Mouse (Mus musculus): ENCODE results near the gene Slc39a1.
A peak's percentile ranks its signal among the peaks of the same experiment; 100 is the strongest.
"Not testable (repeated sequence)": the region's sequence is repeated elsewhere in the genome, so short reads cannot be mapped to it uniquely, and the experiment has no call there.

Gene Slc39a1

DNA sequence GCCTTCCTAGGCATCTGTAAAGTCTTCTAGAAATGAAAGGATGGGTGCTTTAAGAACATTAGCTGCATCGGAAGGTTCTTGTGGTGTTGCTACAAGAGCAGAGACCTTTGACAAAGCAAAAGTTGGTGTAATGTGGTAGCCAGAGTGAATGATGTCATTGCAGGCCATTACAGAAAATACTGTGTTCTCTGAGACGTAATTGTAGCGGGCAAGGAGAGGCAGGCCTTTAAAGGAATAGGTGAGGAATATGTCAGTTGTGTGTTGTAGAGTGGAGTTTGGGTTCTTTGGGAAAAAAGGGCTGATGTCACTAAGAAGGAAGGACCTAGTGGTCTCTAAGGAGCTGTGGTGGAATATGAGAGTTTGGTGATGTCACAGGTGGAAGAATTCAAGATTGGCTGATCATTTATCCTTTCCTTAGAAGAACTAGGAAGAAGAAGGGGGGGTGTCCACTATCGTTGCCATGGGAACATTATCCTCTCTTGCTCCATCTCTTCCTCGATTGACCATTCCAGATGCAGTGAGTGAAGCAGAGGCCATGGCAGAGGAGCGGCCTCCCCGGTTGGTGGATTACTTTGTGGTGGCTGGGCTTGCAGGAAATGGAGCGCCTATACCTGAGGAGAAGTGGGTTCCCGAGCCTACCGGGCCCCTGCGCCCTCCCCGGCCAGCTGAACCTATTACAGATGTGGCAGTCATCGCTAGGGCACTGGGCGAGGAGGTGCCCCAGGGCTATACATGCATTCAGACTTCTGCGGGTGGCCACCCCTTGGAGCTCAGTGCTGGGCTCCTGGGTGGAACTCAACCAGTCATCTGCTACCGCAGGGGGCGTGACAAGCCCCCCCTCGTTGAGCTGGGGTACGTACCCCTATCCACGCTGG is 19.2 kb downstream of the Slc39a1 start:
- peak in 1 of 2 experiments; percentile 37 for DNase-seq

GRCm38 (mm10) chr3:90268190-90268589 is 20.2 kb downstream of the Slc39a1 start:
- DNase-seq, result no peak

DNA sequence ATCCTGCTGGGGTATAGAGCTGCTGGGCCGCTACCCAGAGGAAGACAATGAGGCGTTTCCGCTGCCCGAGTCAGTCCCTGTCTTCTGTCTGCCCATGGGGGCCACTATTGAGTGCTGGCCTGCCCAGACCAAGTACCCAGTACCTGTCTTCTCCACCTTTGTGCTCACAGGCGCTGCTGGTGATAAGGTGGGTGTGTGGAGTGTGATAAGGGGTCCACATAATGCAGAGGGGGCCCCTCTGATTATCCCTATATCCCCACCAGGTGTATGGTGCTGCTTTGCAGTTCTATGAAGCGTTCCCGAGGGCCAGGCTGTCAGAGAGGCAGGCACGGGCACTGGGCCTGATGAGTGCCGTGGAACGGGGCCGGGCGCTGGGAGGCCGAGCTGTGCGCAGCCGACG is 21.0 kb downstream of the Slc39a1 start:
- DNase-seq, result no peak

GRCm38 (mm10) chr3:90270784-90271183 is 22.8 kb downstream of the Slc39a1 start:
- no peak for DNase-seq

DNA sequence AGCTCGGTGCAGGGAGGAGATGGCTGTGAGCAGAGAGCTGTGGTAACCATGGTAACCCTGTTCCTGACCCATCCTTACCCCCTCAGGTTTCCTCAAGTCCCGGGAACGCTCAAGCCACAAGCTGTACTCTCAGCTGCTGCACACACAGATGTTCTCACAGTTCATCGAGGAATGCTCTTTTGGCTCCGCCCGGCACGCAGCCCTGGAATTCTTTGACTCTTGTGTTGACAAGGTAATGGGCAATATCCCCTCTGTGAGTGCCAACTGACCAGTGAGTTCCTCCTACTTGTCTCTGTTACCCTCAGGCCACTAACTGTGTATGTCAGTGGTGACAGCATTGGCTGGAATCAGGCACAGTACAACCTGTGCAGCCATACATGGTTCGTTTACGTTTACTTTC is 24.2 kb downstream of the Slc39a1 start:
- DNase-seq, result no peak

- DNase-seq, result no peak
Observed at GRCm38 (mm10) chr3:90273855-90274254, 25.9 kb downstream of the Slc39a1 start.

DNA sequence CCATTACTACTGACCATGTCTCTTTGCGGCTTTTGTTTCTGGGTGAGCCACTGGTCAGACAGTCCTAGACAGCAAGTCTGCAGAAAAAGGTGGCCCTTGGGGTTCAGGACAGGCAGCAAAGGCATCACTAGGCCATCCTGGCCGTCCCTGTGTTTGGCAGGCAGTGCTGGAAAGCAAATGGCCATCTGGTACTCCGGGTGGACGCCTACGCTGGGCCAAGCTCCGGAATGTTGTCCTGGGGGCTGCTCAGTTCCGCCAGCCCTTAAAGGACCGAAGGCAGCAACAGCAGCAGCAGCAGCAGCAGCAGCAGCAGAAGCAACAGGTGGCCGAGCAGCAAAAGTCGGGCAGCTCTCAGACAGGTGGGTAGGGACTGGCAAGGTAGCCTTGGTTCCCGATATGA is 27.3 kb downstream of the Slc39a1 start:
- DNase-seq, result no peak

- no peak for DNase-seq
Observed at GRCm38 (mm10) chr3:90276858-90277257, 28.9 kb downstream of the Slc39a1 start.

DNA sequence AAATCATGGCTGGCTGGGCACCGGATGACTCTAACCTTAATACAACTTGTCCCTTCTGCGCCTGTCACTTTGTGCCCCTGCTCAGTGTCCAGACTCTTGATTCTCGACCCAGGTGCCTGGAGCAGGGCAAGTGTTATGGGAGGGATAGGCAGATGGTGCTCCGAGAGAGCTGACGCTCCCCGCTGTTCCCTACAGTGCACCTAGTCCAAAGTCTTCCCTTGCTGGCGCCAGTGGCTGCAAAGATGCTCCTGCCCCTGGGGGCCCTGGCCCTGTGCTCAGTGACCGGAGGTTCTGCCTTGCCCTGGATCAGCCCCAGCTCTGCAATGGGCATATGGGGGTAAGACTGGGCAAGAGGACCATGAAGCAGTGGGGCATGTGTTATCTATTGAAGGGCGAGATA is 29.8 kb downstream of the Slc39a1 start:
- DNase-seq, result no peak

DNA sequence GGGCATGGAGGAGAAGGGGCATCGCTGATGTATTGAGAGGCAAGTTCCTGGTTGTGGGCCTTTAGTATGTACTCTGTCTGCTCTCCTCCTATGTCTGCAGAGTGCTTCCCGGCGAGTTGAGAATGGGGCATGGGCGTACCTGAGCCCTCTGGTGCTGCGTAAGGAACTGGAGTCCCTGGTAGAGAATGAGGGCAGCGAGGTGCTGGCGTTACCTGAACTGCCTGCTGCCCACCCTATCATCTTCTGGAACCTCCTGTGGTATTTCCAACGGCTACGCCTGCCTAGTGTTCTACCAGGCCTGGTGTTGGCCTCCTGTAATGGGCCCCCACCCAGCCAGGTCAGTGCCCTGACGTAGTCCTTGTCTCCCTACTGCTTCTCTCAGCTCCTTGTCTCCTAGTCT is 30.2 kb downstream of the Slc39a1 start:
- no peak for DNase-seq

- no peak for DNase-seq
Observed at GRCm38 (mm10) chr3:90279216-90279615, 31.2 kb downstream of the Slc39a1 start.

DNA sequence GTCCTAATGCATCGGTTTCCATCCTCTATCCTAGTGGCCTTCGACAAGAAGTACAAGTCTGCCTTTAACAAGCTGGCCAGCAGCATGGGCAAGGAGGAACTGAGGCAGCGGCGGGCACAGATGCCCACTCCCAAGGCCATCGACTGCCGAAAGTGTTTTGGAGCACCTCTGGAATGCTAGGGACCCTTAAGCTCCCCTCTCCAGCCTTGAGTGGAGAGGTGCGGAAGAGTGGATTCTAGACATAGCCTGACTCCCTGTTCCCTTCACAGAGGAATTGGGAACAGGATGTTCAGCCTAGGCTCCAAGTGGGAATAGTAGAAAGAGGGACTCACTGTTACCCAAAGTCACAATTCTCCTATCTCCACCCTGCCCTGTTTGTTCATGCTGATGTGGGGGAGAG is 31.8 kb downstream of the Slc39a1 start:
- DNase-seq, result no peak

- no peak for DNase-seq
Observed at GRCm38 (mm10) chr3:90280708-90281107, 32.7 kb downstream of the Slc39a1 start.

DNA sequence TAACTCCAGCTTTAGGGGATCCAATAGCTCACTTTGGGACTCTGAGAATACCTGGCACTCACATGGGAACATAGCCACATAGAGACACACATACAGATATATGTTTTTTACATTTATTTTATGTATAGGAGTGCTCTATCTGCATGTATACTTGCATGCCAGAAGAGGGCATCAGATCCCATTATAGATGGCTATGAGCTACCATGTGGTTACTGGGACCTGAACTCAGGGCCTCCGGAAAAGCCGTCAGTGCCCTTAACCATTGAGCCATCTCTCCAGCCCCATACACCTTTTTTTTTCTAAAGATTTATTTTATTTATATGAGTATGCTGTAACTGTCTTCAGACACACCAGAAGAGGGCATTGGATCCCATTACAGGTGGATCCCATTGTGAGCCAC is 36.2 kb downstream of the Slc39a1 start:
- DNase-seq, result no peak

- not testable (repeated sequence) for DNase-seq
Observed at GRCm38 (mm10) chr3:90289403-90289802, 41.4 kb downstream of the Slc39a1 start.

DNA sequence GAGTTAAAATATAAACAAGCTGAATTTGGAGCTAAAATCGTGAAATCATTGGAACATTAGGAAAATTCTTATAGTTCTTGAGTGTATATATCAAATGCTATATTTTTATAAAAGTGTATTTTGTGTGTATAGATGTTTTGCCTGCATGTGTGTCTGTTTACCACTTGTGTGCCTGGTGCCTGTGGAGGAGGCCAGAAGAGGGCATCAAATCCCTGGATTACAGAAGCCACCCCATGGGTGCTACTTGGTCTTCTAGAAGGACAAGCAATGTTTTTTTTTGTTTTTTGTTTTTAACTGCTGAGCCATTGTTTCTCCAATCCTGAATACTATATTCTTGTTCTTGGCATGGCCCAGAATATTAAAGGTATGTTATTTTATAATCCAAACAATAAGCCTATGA is 42.6 kb downstream of the Slc39a1 start:
- no peak for DNase-seq

DNA sequence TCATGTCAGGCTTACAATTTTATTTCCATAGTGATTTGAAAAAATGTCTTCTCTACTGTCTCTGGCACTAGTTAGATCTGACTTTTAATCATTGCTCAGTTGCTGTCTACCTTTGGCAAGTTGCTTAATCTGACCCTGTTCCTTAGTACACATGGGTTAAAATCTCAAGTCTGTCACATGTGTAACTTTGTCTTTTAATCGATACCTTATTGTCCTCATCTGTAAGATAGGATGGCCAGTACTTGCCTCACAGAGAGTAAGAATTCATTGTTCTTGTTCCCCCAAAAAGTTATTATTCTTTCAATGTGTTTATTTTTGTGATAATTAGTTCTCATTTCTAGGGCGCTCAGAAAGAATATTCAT is 44.0 kb downstream of the Slc39a1 start:
- no peak for DNase-seq

- peak; percentile 98 to 99 for DNase-seq
Observed at GRCm38 (mm10) chr3:90292345-90293275, 44.6 kb downstream of the Slc39a1 start, which contains the start of gene Gatad2b. Gene Gatad2b (plus strand): TSS chr3:90293178.

GRCm38 (mm10) chr3:90293352-90294063 is 45.5 kb downstream of the Slc39a1 start:
- peak; percentile 53 to 62 for DNase-seq

DNA sequence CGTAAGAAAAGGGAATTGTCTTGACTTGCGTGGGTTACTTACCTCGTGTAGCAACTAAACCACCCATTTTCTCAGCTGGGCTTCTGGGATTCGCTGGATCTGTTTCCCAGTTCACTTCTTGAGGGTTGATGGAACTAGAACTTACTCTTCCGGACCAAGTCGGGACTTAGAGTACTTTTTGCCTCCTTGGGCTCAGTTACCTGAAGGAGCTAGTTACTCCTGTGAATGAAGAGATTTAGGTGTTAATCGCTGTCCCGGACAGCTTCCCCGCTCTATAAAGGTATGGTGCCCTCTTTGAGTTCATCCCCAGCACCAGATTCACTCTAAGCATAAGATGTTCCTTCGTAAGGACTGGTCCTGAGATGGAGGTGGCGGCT is 46.1 kb downstream of the Slc39a1 start:
- DNase-seq, result no peak

- no peak for DNase-seq
Observed at GRCm38 (mm10) chr3:90294651-90295050, 46.7 kb downstream of the Slc39a1 start.

Measured in thymus, adult 18-20 months (tissue).